Mouse (Mus musculus) limb, embryonic 13.5 days (tissue): Measurements from ENCODE around the gene C2. TPM values are rescaled to one million over a fixed set of nuclear protein-coding genes. Genes with fewer than 3 reads are reported as not detected.

Experiments used
- ATAC-seq: fragments of 200-750 bp; cut with Nextera tagmentation; 2 replicates; pipeline ENCODE4 v1.8.0; 2017; ENCODE audit warnings: low read depth, moderate number of reproducible peaks, moderate TSS enrichment; ENCODE audit not compliant: low FRiP score
- H3K27ac ChIP-seq: fragments of 300-500 bp; sonication (generic); 2 replicates; pipeline ENCODE4 v1.5.1; 2015; ENCODE audit warnings: inconsistent platforms, mild to moderate bottlenecking, moderate library complexity
- H3K27me3 ChIP-seq: fragments of 300-500 bp; sonication (generic); 2 replicates; pipeline ENCODE4 v1.6.1; 2015; ENCODE audit warnings: mild to moderate bottlenecking, inconsistent platforms
- H3K36me3 ChIP-seq: fragments of 300-500 bp; sonication (generic); 2 replicates; pipeline ENCODE4 v1.6.1; 2015; ENCODE audit warnings: inconsistent platforms, mild to moderate bottlenecking, moderate library complexity
- H3K4me1 ChIP-seq: fragments of 300-500 bp; sonication (generic); 2 replicates; pipeline ENCODE4 v1.6.1; 2015; ENCODE audit warnings: inconsistent platforms
- H3K4me2 ChIP-seq: fragments of 300-500 bp; sonication (generic); replicated peaks from 2 replicates; pipeline ENCODE4 v1.6.1; 2015; ENCODE audit warnings: inconsistent platforms, mild to moderate bottlenecking, moderate library complexity
- H3K4me3 ChIP-seq: fragments of 300-500 bp; sonication (generic); 2 replicates; pipeline ENCODE4 v1.5.1; 2015; ENCODE audit warnings: moderate library complexity, mild to moderate bottlenecking, inconsistent platforms
- H3K9ac ChIP-seq: fragments of 300-500 bp; sonication (generic); 2 replicates; pipeline ENCODE4 v1.6.1; 2015; ENCODE audit warnings: mild to moderate bottlenecking, inconsistent platforms
- H3K9me3 ChIP-seq: fragments of 300-500 bp; sonication (generic); 2 replicates; pipeline ENCODE4 v1.6.1; 2016; ENCODE audit warnings: inconsistent platforms
- WGBS: fragments of 180-500 bp; shearing (Covaris S2); methylation state at CpG from one replicate; pipeline ENCODE4 v1.1.7; 2015; 5-methylcytosine and 5-hydroxymethylcytosine counted together
- polyA plus RNA-seq: library from polyadenylated mRNA; unstranded; fragments of >200 nt; fragmentation: Nextera tagmentation; extraction: Ambion mirVana; gene quantifications from 2 replicates; pipeline ENCODE4 v1.2.1, GENCODE M21; 2015

Gene C2
- 1.6 and 2.4 TPM in 2 replicates for polyA plus RNA-seq

DNA sequence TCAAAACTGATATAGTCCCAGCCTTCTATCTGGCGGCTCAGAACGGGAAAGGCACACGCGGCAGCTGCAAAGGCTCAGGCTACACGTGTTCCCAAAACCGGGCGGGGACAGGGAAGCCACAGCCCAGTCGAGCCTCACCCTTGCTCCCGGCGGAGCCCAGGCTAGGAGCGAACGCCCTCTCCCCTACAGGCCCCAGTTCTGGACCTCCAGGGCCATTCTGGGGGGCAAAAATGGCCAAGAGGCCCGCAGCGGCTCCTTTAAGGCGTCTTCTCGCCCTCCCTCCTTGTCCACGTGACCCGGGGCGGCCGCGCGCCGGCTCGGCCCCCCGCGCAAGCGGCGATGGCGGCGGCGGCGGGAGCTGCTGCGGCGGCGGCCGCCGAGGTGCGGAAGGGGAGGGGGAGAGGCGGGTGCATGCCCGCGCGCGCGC, at the start of gene C2, which contains the start of gene Ehmt2:
Gene C2 (minus strand): TSS at position 106 of the 427 bp plus-strand sequence.
Gene Ehmt2 (plus strand): TSS at position 310 of the 427 bp plus-strand sequence.
- peaks cover 44% of the 10 kb centered on the region for H3K4me1 ChIP-seq
- peak within 1 kb of the TSS; percentile 96 for H3K4me2 ChIP-seq
- peaks cover 29% of the 10 kb centered on the region for H3K36me3 ChIP-seq
- peak within 1 kb of the TSS; percentile 95 for H3K27ac ChIP-seq
- H3K9ac ChIP-seq: peak within 1 kb of the TSS; percentile 98
- H3K27me3 ChIP-seq: no peaks in the 10 kb centered on the region
- H3K9me3 ChIP-seq: no peaks in the 10 kb centered on the region
- ATAC-seq: peak; percentile 48
- peak within 1 kb of the TSS; percentile 92 for H3K4me3 ChIP-seq
- WGBS: 0% methylated on average over 27 of the region's 44 CpGs

DNA sequence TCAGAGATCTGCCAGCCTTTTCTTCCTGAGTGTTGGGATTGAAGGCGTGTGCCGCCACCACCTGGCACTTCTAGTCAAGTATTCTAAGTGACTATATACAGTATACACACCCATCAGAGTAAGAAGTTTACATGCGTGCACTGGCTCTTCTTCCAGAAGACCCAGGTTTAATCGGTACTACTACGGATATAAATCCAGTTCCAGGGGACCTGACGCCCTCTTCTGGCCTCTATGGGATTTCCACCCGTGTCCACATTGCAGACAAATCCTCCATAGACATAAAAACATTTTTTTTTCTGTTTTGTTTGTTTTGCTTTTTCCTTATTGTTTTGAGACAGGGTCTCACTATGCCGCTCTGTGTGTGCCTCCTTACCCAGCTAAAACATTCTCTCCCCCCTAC, 49.5 kb upstream of the C2 start:
- Histone ChIP-seq H3K27me3 (no peaks in the 10 kb centered on the region), H3K9ac (no peak overlapping the region), H3K9me3 (no peaks in the 10 kb centered on the region), H3K27ac (no peak overlapping the region), H3K4me3 (no peak overlapping the region), H3K4me2 (no peak overlapping the region), H3K4me1 (peaks cover 13% of the 10 kb centered on the region), H3K36me3 (peaks cover 19% of the 10 kb centered on the region)
- WGBS: 21% methylated on average over 8 of the region's 8 CpGs
- ATAC-seq: no peak

DNA sequence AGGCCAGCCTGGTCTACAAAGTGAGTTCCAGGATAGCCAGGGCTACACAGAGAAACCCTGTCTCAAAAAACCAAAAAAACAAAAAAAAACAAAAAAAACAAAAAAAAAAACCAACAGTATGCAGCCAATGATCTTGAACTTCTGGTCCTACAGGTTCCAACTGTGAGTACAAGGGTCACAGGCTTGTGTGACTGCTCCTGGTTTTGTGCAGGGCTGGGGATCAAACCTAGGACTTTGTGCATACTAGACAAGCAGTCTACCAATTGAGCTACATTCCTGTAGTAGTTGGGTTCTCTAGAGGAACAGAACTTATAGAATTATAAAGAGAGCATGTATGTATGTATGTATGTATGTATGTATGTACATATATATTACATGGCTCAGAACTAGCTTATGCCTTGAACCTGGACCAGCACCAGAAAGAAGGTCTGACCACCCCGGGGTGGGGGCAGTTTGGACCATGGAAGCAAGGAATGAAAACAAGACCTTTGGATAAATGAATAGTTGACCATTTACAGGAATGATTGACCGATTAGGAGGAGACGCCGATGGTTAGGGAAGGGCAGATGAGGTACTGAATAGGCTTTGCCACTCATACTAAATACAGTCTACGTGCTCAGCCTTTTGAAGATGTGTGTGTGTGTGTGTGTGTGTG, 48.5 kb upstream of the C2 start:
- Histone ChIP-seq H3K4me3 (no peak overlapping the region), H3K27ac (no peak overlapping the region), H3K27me3 (no peaks in the 10 kb centered on the region), H3K4me2 (no peak overlapping the region), H3K9me3 (no peaks in the 10 kb centered on the region), H3K4me1 (peaks cover 18% of the 10 kb centered on the region), H3K36me3 (peaks cover 19% of the 10 kb centered on the region), H3K9ac (no peak overlapping the region)
- 91% methylated on average over 5 of the region's 5 CpGs for WGBS
- no peak for ATAC-seq

DNA sequence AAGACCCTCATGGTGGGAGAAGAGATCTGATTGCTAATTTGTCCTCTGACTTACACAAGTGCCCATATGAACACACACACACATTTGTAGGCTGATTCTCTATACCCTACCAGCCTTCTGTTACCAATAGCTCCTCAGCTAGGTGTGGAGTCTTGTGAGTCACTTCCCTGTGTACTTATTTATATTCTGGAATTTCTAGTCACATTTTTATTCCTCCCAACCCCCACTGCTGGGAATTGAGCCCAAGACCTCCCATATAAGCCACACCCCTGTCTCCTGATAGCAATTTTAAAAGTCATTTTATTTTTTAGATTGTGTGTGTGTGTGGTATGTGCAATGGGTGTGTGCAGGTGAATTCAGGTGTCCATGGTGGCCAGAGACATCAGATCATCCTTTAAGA, 46.3 kb upstream of the C2 start:
- H3K4me1 ChIP-seq: peaks cover 9% of the 10 kb centered on the region
- H3K4me2 ChIP-seq: no peak overlapping the region
- no peaks in the 10 kb centered on the region for H3K9me3 ChIP-seq
- no peak for ATAC-seq
- no peak overlapping the region for H3K27ac ChIP-seq
- peaks cover 1% of the 10 kb centered on the region for H3K36me3 ChIP-seq
- H3K27me3 ChIP-seq: no peaks in the 10 kb centered on the region
- no peak overlapping the region for H3K9ac ChIP-seq
- no peak overlapping the region for H3K4me3 ChIP-seq

DNA sequence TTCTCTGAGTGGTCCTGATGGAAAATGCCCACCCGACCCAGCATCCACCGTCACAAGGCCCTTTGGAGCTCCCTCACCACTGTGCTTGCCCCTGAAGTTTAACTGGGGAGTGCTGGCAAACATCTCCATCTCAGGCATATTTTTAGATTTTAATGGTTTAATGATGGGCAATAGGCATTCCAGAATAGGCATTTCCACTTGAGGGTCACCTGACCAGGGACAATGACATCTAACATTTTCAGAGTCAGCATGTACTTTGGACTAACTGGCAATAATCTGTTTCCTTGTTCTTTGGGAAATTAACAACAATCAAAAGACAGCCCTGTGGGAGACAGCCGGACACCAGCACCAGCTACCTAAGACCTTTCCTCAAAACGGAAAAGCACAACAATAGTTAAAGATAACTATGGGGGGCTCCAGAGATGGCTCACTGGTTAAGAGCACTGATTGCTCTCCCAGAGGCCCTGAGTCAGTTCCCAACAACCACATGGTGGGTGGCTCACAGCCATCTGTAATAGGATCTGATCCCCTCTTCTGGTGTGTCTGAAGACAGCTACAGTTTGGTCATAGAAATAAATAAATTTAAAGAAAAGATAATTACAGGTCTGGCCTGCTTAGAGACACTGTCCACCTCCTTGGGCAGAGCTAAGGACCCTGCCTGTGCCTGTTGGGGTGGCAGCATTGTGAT, 45.2 kb upstream of the C2 start:
- H3K27me3 ChIP-seq: no peaks in the 10 kb centered on the region
- no peak overlapping the region for H3K4me3 ChIP-seq
- 81% methylated on average over 4 of the region's 4 CpGs for WGBS

DNA sequence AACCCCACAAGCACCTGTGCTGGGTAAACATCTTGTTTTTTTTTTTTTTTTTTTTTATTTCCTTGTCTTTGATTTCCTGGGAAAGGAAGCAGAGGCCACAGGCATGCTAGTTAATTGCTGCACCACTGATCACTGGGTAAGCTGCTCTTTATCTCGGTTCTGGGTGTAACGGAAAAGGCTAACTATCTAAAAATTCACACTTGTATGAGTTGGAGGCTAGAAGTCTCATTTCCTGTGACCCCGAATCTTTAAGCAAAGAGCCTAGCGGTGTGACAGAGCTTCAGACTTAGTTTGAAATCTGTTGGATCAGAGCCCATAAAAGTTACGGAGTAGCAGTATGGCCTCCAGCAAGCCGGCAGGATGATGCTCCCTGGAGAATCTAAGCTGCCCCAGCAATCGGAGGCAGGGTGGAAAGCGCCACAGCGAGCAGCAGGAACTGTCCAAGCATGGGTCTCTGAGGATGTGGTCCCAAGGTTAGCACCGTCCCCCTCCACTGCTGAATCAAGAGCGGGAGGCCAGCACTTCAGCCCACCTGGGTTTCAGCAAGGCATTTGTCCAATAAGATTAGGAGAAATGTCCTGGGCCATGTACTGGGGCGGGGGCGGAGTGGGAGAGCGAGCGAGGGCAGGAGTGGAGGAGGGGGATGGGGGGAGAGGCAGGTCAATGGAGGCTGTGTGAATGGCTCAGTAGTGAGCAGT, 43.4 kb upstream of the C2 start:
- no peak overlapping the region for H3K27ac ChIP-seq
- no peaks in the 10 kb centered on the region for H3K9me3 ChIP-seq
- H3K4me2 ChIP-seq: peak overlapping the region; percentile 57
- peak overlapping the region; percentile 48 for H3K9ac ChIP-seq
- peaks cover 9% of the 10 kb centered on the region for H3K4me1 ChIP-seq
- ATAC-seq: 0 out of 2 replicates have a peak, but pooled peaks have one; percentile 36
- peak overlapping the region; percentile 31 for H3K4me3 ChIP-seq
- H3K27me3 ChIP-seq: no peaks in the 10 kb centered on the region
- WGBS: 5% methylated on average over 15 of the region's 15 CpGs
- H3K36me3 ChIP-seq: no peaks in the 10 kb centered on the region

More for the DNA sequence above, 45.2 kb upstream of the C2 start:
- Histone ChIP-seq H3K9ac (0 out of 2 replicates have a peak overlapping the region, but pooled peaks have one; percentile 4), H3K4me2 (no peak overlapping the region), H3K4me1 (peaks cover 9% of the 10 kb centered on the region), H3K9me3 (no peaks in the 10 kb centered on the region), H3K27ac (no peak overlapping the region), H3K36me3 (no peaks in the 10 kb centered on the region)
- no peak for ATAC-seq

DNA sequence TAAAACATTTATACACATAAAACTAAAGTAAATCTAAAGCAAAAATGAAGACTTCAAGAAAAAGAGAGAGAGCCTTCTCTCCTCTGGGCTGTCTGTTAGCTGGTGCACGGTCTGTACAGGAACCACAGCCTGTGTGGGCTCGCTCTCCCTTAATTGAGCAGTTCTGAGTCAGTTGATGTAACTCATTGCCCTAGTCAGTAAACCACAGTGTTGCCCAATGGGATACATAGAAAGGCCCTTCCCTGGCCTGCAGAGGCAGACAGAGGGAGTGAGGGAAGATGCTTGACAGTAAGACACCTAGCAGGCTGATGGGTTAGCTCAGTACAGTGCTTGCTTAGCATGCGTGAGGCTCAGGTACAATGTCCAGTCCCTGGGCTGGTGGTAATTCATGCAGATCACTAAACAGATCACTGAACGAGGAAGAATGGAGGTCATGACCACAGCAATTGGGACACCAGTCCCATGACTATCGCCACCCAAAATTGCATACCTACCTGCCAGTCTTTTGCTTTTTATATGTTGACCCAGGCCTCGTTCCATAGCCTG, 40.0 kb upstream of the C2 start:
- no peaks in the 10 kb centered on the region for H3K9me3 ChIP-seq
- no peak overlapping the region for H3K4me2 ChIP-seq
- H3K27ac ChIP-seq: no peak overlapping the region
- H3K36me3 ChIP-seq: peaks cover 18% of the 10 kb centered on the region
- no peak overlapping the region for H3K4me3 ChIP-seq
- no peaks in the 10 kb centered on the region for H3K27me3 ChIP-seq
- ATAC-seq: no peak
- H3K9ac ChIP-seq: no peak overlapping the region
- WGBS: 86% methylated on average over 6 of the region's 6 CpGs
- peaks cover 9% of the 10 kb centered on the region for H3K4me1 ChIP-seq

DNA sequence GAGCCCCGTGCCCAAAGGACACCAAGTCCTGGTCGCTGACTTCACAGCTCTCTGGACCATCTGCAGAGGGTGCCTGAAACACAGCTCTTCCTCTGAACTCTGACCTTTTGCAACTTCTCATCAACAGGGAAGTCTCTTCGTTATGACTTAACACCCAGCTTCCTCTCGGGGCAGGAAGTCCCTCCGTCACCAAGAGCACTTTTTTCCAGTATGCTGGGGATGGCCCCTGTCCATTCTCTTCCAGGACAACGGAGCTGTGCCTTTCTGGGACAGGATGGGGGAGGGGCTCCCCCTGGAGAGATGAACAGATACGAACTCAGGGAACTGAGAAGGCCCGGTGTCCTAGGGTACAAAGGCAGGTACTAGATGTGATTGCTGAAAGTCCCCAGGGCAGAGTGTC, 36.8 kb upstream of the C2 start:
- H3K27me3 ChIP-seq: no peaks in the 10 kb centered on the region
- no peaks in the 10 kb centered on the region for H3K9me3 ChIP-seq
- 49% methylated on average over 8 of the region's 8 CpGs for WGBS
- H3K4me3 ChIP-seq: no peak overlapping the region
- peaks cover 18% of the 10 kb centered on the region for H3K36me3 ChIP-seq
- H3K4me1 ChIP-seq: peaks cover 11% of the 10 kb centered on the region
- H3K9ac ChIP-seq: peak overlapping the region; percentile 36; the same call in 1 of the 2 replicates
- H3K27ac ChIP-seq: no peak overlapping the region
- H3K4me2 ChIP-seq: no peak overlapping the region
- ATAC-seq: no peak

DNA sequence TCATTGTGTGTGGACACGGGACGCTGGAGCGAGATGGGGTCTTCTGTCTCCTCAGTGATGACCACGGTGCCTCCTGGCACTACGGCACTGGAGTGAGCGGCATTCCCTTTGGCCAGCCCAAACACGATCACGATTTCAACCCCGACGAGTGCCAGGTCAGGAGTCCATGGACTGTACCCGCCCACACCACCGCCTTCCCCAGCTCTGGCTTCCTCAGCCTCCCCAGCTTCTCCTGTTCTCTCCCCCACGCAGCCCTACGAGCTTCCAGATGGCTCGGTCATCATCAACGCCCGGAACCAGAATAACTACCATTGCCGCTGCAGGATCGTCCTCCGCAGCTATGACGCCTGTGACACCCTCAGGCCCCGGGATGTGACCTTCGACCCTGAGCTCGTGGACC, 36.0 kb upstream of the C2 start:
- Histone ChIP-seq H3K27me3 (no peaks in the 10 kb centered on the region), H3K9me3 (no peaks in the 10 kb centered on the region), H3K4me3 (no peak overlapping the region), H3K9ac (no peak overlapping the region; the same call in 1 of the 2 replicates), H3K4me1 (peaks cover 11% of the 10 kb centered on the region), H3K27ac (no peak overlapping the region), H3K4me2 (no peak overlapping the region), H3K36me3 (peaks cover 18% of the 10 kb centered on the region)
- WGBS: 69% methylated on average over 24 of the region's 24 CpGs
- no peak for ATAC-seq

DNA sequence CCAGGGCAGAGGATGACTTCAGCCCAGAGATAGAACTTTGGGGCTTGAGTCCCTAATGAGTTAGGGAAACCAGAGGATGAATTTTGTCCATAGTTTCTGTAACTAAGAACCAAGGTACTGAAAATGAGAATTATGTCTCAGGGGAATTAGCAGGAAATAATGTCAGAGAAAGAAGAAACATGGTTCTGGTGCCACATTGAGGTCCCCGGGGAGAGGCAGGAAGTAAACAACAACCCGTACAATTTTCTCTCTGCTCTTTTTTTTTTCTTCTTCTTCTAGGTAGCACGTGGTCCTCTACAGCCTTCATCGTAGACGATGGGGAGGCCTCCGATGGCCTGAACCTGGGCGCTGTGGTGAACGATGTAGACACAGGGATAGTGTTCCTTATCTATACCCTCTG, 34.2 kb upstream of the C2 start:
- no peak for ATAC-seq
- H3K4me2 ChIP-seq: peak overlapping the region; percentile 99
- peaks cover 11% of the 10 kb centered on the region for H3K4me1 ChIP-seq
- no peak overlapping the region for H3K27ac ChIP-seq
- H3K4me3 ChIP-seq: peak overlapping the region; percentile 77
- no peaks in the 10 kb centered on the region for H3K27me3 ChIP-seq
- peak overlapping the region; percentile 84 for H3K9ac ChIP-seq
- 83% methylated on average over 8 of the region's 8 CpGs for WGBS
- no peaks in the 10 kb centered on the region for H3K9me3 ChIP-seq
- H3K36me3 ChIP-seq: peaks cover 18% of the 10 kb centered on the region

DNA sequence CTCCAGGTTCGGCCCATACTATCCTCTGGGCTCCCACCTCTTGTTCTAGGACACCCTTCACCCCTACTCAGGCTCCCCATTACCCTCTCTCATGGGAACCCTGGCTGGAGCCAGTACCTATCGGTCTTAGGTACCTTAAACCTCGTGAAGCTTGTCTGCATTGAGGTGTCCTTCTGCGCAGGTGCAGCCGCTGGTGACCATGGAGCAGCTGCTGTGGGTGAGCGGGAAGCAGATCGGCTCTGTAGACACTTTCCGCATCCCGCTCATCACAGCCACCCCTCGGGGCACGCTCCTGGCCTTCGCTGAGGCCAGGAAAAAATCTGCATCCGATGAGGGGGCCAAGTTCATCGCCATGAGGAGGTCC, 33.7 kb upstream of the C2 start:
- H3K36me3 ChIP-seq: peaks cover 18% of the 10 kb centered on the region
- ATAC-seq: no peak
- H3K4me2 ChIP-seq: peak overlapping the region; percentile 99
- H3K9me3 ChIP-seq: no peaks in the 10 kb centered on the region
- peak overlapping the region; percentile 77 for H3K4me3 ChIP-seq
- WGBS: 12% methylated on average over 14 of the region's 14 CpGs
- no peak overlapping the region for H3K27ac ChIP-seq
- peaks cover 11% of the 10 kb centered on the region for H3K4me1 ChIP-seq
- H3K9ac ChIP-seq: peak overlapping the region; percentile 84
- H3K27me3 ChIP-seq: no peaks in the 10 kb centered on the region
